Mouse (Mus musculus) small intestine, adult 2 months (tissue): Measurements from ENCODE around the gene Phf2.

Source experiments
- CTCF ChIP-seq: fragments of 200-500 bp; IDR thresholded peaks from 2 replicates; pipeline ENCODE4 v1.5.1; 2012; ENCODE audit warnings: low read depth, mild to moderate bottlenecking, control low read depth, inconsistent platforms, low read length, moderate library complexity, mixed read lengths; ENCODE audit not compliant: insufficient replicate concordance, insufficient read length; ENCODE audit errors: extremely low read depth
- POLR2A ChIP-seq: fragments of 200-500 bp; IDR thresholded peaks from 2 replicates; pipeline ENCODE4 v1.6.1; 2012; ENCODE audit warnings: low read depth, mild to moderate bottlenecking, control low read depth, inconsistent platforms, low read length, moderate library complexity

- TF ChIP-seq POLR2A (no peak), CTCF (no peak)
Observed at GRCm38 (mm10) chr13:48919756-48920415, 49.0 kb upstream of the Phf2 start.
